Mouse (Mus musculus): Measurements from ENCODE around the gene Bicc1. TPM values are rescaled to one million over a fixed set of nuclear protein-coding genes. Genes with fewer than 3 reads are reported as not detected.

Bicc1 gene
- polyA plus RNA-seq, 1 experiment, result 3.1 TPM

DNA sequence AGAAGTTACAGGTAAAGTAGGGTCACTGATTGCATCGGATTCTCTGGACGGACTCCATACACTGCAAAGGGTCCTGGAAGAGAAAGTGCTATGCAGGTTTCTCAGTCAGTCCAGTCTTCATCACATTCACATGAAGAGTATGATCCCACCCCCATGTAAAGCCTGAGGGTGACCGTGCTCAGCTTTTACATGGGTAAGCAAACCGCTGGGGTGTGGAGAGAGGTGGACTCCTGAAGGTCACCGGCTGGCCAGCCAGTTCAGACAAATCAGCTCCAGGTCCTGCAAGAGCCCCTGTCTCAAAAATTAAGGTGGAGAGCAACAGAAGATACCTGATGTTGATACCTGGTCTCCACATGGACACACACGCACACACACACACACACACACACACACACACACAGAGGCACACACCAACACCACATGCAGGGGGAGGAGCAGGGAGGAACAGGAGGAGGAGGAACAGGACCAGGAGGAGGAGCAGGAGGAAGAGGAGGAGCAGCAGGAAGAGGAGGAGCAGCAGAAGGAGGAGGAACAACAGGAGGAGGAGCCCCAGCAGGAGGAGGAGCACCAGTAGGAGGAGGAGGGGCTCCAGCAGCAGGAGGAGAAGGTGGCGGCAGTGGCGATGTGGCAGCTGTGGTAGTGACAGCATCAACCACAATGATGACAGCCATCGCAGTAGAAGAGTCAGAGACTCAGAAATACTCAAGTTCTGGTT is 52.9 kb downstream of the Bicc1 start:
- TF ChIP-seq POLR2A (IDR thresholded peaks at IDR 0.05; ENCODE audit: low read depth, low read length), result no peak
- no peak for TF ChIP-seq CTCF (IDR thresholded peaks at IDR 0.05; ENCODE audit: extremely low read depth, insufficient read length, insufficient replicate concordance, low read depth, low read length)
- 93% methylated on average over 9 of the region's 9 CpGs for WGBS
- H3K27me3 ChIP-seq (ENCODE audit: control insufficient read depth, insufficient read depth, low read length), result no peaks in the 10 kb centered on the region

DNA sequence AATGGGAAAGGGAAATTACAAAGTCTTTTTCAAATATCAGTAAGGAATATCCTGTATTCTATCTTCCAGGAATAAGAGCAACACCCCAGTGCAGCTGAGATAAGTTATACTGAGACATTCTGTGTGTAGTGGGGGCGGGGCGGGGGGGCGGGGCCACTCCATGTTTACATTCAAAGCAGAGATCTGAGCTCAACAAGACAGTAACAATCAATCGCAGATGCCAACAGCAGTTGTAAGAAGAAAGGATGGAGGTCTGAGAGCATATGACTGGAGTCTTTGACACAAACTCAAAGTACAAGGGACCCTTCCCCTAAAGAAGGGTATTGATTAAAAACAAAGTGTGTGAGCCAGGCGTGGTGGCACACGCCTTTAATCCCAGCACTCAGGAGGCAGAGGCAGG is 54.7 kb downstream of the Bicc1 start:
- no peak overlapping the region for H3K4me3 ChIP-seq (ENCODE audit: low read depth, low read length)
- no peak overlapping the region for H3K27ac ChIP-seq (ENCODE audit: insufficient read depth, low read depth, low read length)
- H3K36me3 ChIP-seq (ENCODE audit: control insufficient read depth, insufficient read depth, low read length), result no peaks in the 10 kb centered on the region
- 65% methylated on average over 6 of the region's 6 CpGs for WGBS
- no peaks in the 10 kb centered on the region for H3K4me1 ChIP-seq (ENCODE audit: control insufficient read depth, insufficient read depth, insufficient read length, low read length)
- no peak for TF ChIP-seq CTCF (IDR thresholded peaks at IDR 0.05; ENCODE audit: extremely low read depth, insufficient read length, insufficient replicate concordance, low read depth, low read length)
- no peak for TF ChIP-seq POLR2A (IDR thresholded peaks at IDR 0.05; ENCODE audit: low read depth, low read length)
- H3K27me3 ChIP-seq (ENCODE audit: control insufficient read depth, insufficient read depth, low read length), result no peaks in the 10 kb centered on the region

More for the DNA sequence above, 52.9 kb downstream of the Bicc1 start:
- Histone ChIP-seq H3K27ac (ENCODE audit: insufficient read depth, low read depth, low read length) (no peak overlapping the region), H3K4me1 (ENCODE audit: control insufficient read depth, insufficient read depth, insufficient read length, low read length) (no peaks in the 10 kb centered on the region), H3K4me3 (ENCODE audit: low read depth, low read length) (no peak overlapping the region), H3K36me3 (ENCODE audit: control insufficient read depth, insufficient read depth, low read length) (no peaks in the 10 kb centered on the region)

- no peaks in the 10 kb centered on the region for H3K36me3 ChIP-seq (ENCODE audit: control insufficient read depth, insufficient read depth, low read length)
- no peak overlapping the region for H3K27ac ChIP-seq (ENCODE audit: insufficient read depth, low read depth, low read length)
- 81% methylated on average over 8 of the region's 8 CpGs for WGBS
- TF ChIP-seq POLR2A (IDR thresholded peaks at IDR 0.05; ENCODE audit: low read depth, low read length) (no peak), CTCF (IDR thresholded peaks at IDR 0.05; ENCODE audit: extremely low read depth, insufficient read length, insufficient replicate concordance, low read depth, low read length) (no peak)
- no peak overlapping the region for H3K4me3 ChIP-seq (ENCODE audit: low read depth, low read length)
- H3K4me1 ChIP-seq (ENCODE audit: control insufficient read depth, insufficient read depth, insufficient read length, low read length), result no peaks in the 10 kb centered on the region
- no peaks in the 10 kb centered on the region for H3K27me3 ChIP-seq (ENCODE audit: control insufficient read depth, insufficient read depth, low read length)
Observed at GRCm38 (mm10) chr10:71100815-71101499, 58.5 kb downstream of the Bicc1 start.

DNA sequence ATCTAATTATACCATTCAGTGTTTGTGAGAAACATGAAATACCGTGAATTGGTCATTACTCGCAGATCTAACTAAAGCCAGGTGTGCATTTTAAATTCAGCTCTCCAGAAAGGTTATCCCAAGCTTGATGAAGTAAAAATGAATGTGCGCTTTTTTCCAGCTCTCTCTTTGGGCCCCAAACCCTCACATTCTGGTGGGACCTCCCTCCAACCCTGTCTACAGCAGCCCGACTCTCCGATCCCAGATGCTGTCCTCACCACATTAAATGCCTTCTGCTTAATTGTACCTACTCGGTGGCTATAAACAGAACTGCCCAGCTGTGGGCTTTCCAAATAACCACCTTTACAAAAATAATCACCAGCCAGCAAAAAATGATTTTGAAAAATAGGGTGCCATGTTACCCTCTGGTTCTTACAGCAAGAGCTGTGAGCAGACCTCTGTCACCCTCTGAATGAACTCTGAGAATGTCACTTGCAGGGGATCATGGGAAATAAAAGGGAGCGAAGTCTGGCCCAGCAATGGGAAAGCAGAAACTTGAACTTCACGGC is 64.7 kb downstream of the Bicc1 start:
- no peak for TF ChIP-seq CTCF (IDR thresholded peaks at IDR 0.05; ENCODE audit: extremely low read depth, insufficient read length, insufficient replicate concordance, low read depth, low read length)
- TF ChIP-seq POLR2A (IDR thresholded peaks at IDR 0.05; ENCODE audit: low read depth, low read length), result no peak
- WGBS, result 92% methylated on average over 8 of the region's 8 CpGs

DNA sequence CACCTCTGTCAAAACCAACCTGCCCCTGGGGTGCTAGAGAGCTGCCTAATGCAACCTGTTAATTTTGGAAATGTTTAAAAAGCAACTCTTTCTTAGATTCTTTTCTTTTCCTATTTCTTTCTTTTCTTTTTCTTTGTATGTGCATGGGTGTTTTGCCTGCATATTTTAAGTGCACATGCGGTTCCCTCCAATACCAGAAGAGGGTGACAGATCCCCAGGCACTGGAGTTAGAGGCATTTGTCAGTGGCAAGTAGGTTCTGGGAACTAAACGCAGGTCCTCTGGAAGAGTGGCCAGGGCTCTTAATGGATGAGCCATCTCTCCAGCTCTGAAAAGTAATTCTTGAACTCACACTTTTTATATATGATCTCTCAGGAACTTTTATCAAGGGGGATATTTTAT is 66.2 kb downstream of the Bicc1 start:
- H3K27ac ChIP-seq (ENCODE audit: insufficient read depth, low read depth, low read length), result no peak overlapping the region
- TF ChIP-seq POLR2A (IDR thresholded peaks at IDR 0.05; ENCODE audit: low read depth, low read length), result no peak
- TF ChIP-seq CTCF (IDR thresholded peaks at IDR 0.05; ENCODE audit: extremely low read depth, insufficient read length, insufficient replicate concordance, low read depth, low read length), result no peak
- no peaks in the 10 kb centered on the region for H3K36me3 ChIP-seq (ENCODE audit: control insufficient read depth, insufficient read depth, low read length)
- H3K4me3 ChIP-seq (ENCODE audit: low read depth, low read length), result no peak overlapping the region
- WGBS, result 90% methylated on average over 2 of the region's 2 CpGs
- no peaks in the 10 kb centered on the region for H3K4me1 ChIP-seq (ENCODE audit: control insufficient read depth, insufficient read depth, insufficient read length, low read length)
- H3K27me3 ChIP-seq (ENCODE audit: control insufficient read depth, insufficient read depth, low read length), result no peaks in the 10 kb centered on the region

More for the DNA sequence above, 64.7 kb downstream of the Bicc1 start:
- Histone ChIP-seq H3K4me3 (ENCODE audit: low read depth, low read length) (no peak overlapping the region), H3K27me3 (ENCODE audit: control insufficient read depth, insufficient read depth, low read length) (no peaks in the 10 kb centered on the region), H3K4me1 (ENCODE audit: control insufficient read depth, insufficient read depth, insufficient read length, low read length) (no peaks in the 10 kb centered on the region), H3K27ac (ENCODE audit: insufficient read depth, low read depth, low read length) (no peak overlapping the region), H3K36me3 (ENCODE audit: control insufficient read depth, insufficient read depth, low read length) (no peaks in the 10 kb centered on the region)

DNA sequence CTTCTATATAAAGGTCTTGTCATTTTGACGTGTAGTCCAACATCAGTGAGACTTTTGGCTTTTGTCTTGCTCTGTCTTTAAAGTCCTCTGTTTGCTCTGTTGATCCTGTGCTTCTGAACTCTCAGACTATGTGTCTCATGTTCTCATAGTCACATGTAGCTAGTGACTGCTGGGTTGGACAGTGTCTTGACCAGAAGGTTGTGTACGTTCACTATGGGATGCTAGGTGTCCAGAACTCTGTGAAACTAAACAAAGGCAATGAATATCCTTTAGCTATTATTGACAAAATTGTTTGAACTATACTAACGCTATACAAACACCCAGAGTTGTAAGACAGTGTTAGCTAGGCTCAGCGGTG is 72.2 kb downstream of the Bicc1 start:
- 67% methylated on average over 4 of the region's 4 CpGs for WGBS
- Histone ChIP-seq H3K27me3 (ENCODE audit: control insufficient read depth, insufficient read depth, low read length) (no peaks in the 10 kb centered on the region), H3K4me3 (ENCODE audit: low read depth, low read length) (no peak overlapping the region), H3K27ac (ENCODE audit: insufficient read depth, low read depth, low read length) (no peak overlapping the region), H3K36me3 (ENCODE audit: control insufficient read depth, insufficient read depth, low read length) (no peaks in the 10 kb centered on the region), H3K4me1 (ENCODE audit: control insufficient read depth, insufficient read depth, insufficient read length, low read length) (no peaks in the 10 kb centered on the region)
- TF ChIP-seq CTCF (IDR thresholded peaks at IDR 0.05; ENCODE audit: extremely low read depth, insufficient read length, insufficient replicate concordance, low read depth, low read length), result no peak
- TF ChIP-seq POLR2A (IDR thresholded peaks at IDR 0.05; ENCODE audit: low read depth, low read length), result no peak
